ENCODE assay signal across 20 mouse cellular contexts in genomic region chr10:67492161-67492571, GRCm38 (mm10). TPM values are rescaled to one million over a fixed set of nuclear protein-coding genes. Genes with fewer than 3 reads are reported as not detected.
DNase-seq lines count a peak whose midpoint lies in the region; ATAC-seq and TF ChIP-seq lines count a peak whose summit lies in the region.
"Had no signal": no experiment of that assay in that cellular context is flagged by ENCODE, and none has a peak within 500 bp of the region (broad histone marks: within the 10 kb centered on the region; RNA-seq: fewer than 3 reads in every experiment).

No protein-coding gene starts in this region.

- no peaks in the 10 kb centered on the region for H3K36me3 ChIP-seq in forebrain, postnatal 0 days (ENCODE audit: insufficient read depth)
- no peaks in the 10 kb centered on the region for H3K36me3 ChIP-seq in forebrain, embryonic 13.5 days (ENCODE audit: poor library complexity, severe bottlenecking)
- H3K36me3 ChIP-seq in liver, embryonic 11.5 days (ENCODE audit: control insufficient read depth, insufficient read depth, low read length): no peaks in the 10 kb centered on the region
- H3K36me3 ChIP-seq in forebrain, embryonic 12.5 days (replicated peaks): no peaks in the 10 kb centered on the region
- H3K36me3 ChIP-seq: G1E; limb, embryonic 10.5 days; liver, embryonic 13.5 days; lung, embryonic 15.5 days; midbrain, embryonic 12.5 days had no signal

- ATAC-seq in forebrain, postnatal 0 days: peak; percentile 74
- ATAC-seq in forebrain, embryonic 13.5 days: no peak
- ATAC-seq in liver, embryonic 11.5 days (replicated peaks; ENCODE audit: low FRiP score): no peak
- no peak for ATAC-seq in forebrain, embryonic 12.5 days (ENCODE audit: low FRiP score)
- ATAC-seq: CD4-positive, CD25-positive, alpha-beta regulatory T cell, adult 4 months; forebrain, embryonic 14.5 days; intestine, postnatal 0 days had no signal

- WGBS in forebrain, postnatal 0 days: 73% methylated on average over 11 of the region's 11 CpGs
- 83% methylated on average over 11 of the region's 11 CpGs for WGBS in forebrain, embryonic 13.5 days
- WGBS in liver, embryonic 11.5 days: 72% methylated on average over 11 of the region's 11 CpGs
- 85% methylated on average over 11 of the region's 11 CpGs for WGBS in forebrain, embryonic 12.5 days

- TF ChIP-seq CTCF in forebrain, postnatal 0 days (IDR thresholded peaks at IDR 0.05; ENCODE audit: low read depth): no peak

- H3K27me3 ChIP-seq in forebrain, postnatal 0 days (ENCODE audit: insufficient read depth, low read length): no peaks in the 10 kb centered on the region
- H3K27me3 ChIP-seq in forebrain, embryonic 13.5 days: no peaks in the 10 kb centered on the region
- H3K27me3 ChIP-seq in liver, embryonic 11.5 days (replicated peaks; ENCODE audit: control insufficient read depth, insufficient read depth, low read length): no peaks in the 10 kb centered on the region
- no peaks in the 10 kb centered on the region for H3K27me3 ChIP-seq in forebrain, embryonic 12.5 days
- H3K27me3 ChIP-seq: liver, embryonic 13.5 days; lung, embryonic 15.5 days; midbrain, embryonic 12.5 days had no signal

- DNase-seq in forebrain, postnatal 0 days: peak; percentile 30
- DNase-seq in frontal cortex, adult 2 months (ENCODE audit: extremely low spot score in 1 of 2, low spot score in 1 of 2): peak; percentile 65 to 74
- peak; percentile 74 to 80 for DNase-seq in left cerebral cortex, adult 18-20 months (ENCODE audit: low spot score in 2 of 2)
- peak; percentile 80 to 87 for DNase-seq in right cerebral cortex, postnatal 10 days (ENCODE audit: low spot score in 2 of 2)
- DNase-seq in liver, embryonic 11.5 days (ENCODE audit: low spot score): no peak
- DNase-seq in thymus, adult 18-20 months: no peak
- DNase-seq: cerebellum, adult 9-11 months; gastrocnemius, postnatal 14 days; kidney, postnatal 10 days; liver, embryonic 13.5 days had no signal

- H3K27ac ChIP-seq in forebrain, postnatal 0 days (ENCODE audit: low read depth, low read length): no peak overlapping the region
- no peak overlapping the region for H3K27ac ChIP-seq in forebrain, embryonic 13.5 days
- no peak overlapping the region for H3K27ac ChIP-seq in liver, embryonic 11.5 days (ENCODE audit: low read depth, low read length)
- H3K27ac ChIP-seq in forebrain, embryonic 12.5 days: no peak overlapping the region
- H3K27ac ChIP-seq: hindbrain, embryonic 14.5 days; limb, embryonic 10.5 days; liver, embryonic 13.5 days; lung, embryonic 15.5 days; midbrain, embryonic 12.5 days had no signal

- no peaks in the 10 kb centered on the region for H3K9me3 ChIP-seq in forebrain, postnatal 0 days (ENCODE audit: low read length)
- H3K9me3 ChIP-seq in forebrain, embryonic 13.5 days (replicated peaks): no peaks in the 10 kb centered on the region
- H3K9me3 ChIP-seq in liver, embryonic 11.5 days (ENCODE audit: control insufficient read depth, low read length): no peaks in the 10 kb centered on the region
- no peaks in the 10 kb centered on the region for H3K9me3 ChIP-seq in forebrain, embryonic 12.5 days
- H3K9me3 ChIP-seq: G1E; limb, embryonic 10.5 days; liver, embryonic 13.5 days; lung, embryonic 15.5 days; midbrain, embryonic 12.5 days had no signal

- no peak overlapping the region for H3K9ac ChIP-seq in forebrain, postnatal 0 days
- H3K9ac ChIP-seq in forebrain, embryonic 13.5 days: no peak overlapping the region
- H3K9ac ChIP-seq in liver, embryonic 11.5 days (ENCODE audit: low read depth, low read length): no peak overlapping the region
- H3K9ac ChIP-seq in forebrain, embryonic 12.5 days: no peak overlapping the region
- H3K9ac ChIP-seq: hindbrain, embryonic 14.5 days; liver, embryonic 13.5 days; lung, embryonic 15.5 days; midbrain, embryonic 12.5 days had no signal

- no peak overlapping the region for H3K4me3 ChIP-seq in forebrain, postnatal 0 days (ENCODE audit: low read depth, low read length)
- no peak overlapping the region for H3K4me3 ChIP-seq in forebrain, embryonic 13.5 days
- no peak overlapping the region for H3K4me3 ChIP-seq in liver, embryonic 11.5 days (ENCODE audit: low read depth, low read length)
- H3K4me3 ChIP-seq in forebrain, embryonic 12.5 days (replicated peaks): no peak overlapping the region
- H3K4me3 ChIP-seq: limb, embryonic 10.5 days; liver, embryonic 13.5 days; lung, embryonic 15.5 days; midbrain, embryonic 12.5 days had no signal

- no peaks in the 10 kb centered on the region for H3K4me1 ChIP-seq in forebrain, postnatal 0 days (ENCODE audit: insufficient read depth)
- no peaks in the 10 kb centered on the region for H3K4me1 ChIP-seq in forebrain, embryonic 13.5 days
- no peaks in the 10 kb centered on the region for H3K4me1 ChIP-seq in liver, embryonic 11.5 days (replicated peaks; ENCODE audit: control insufficient read depth, insufficient read depth, low read length)
- H3K4me1 ChIP-seq in forebrain, embryonic 12.5 days: no peaks in the 10 kb centered on the region
- H3K4me1 ChIP-seq: limb, embryonic 10.5 days; liver, embryonic 13.5 days; lung, embryonic 15.5 days; midbrain, embryonic 12.5 days had no signal

- no peak overlapping the region for H3K4me2 ChIP-seq in forebrain, postnatal 0 days (ENCODE audit: low read depth)
- H3K4me2 ChIP-seq in forebrain, embryonic 13.5 days: no peak overlapping the region
- H3K4me2 ChIP-seq in liver, embryonic 11.5 days: no peak overlapping the region
- no peak overlapping the region for H3K4me2 ChIP-seq in forebrain, embryonic 12.5 days
- H3K4me2 ChIP-seq: hindbrain, embryonic 14.5 days; liver, embryonic 13.5 days; lung, embryonic 15.5 days; midbrain, embryonic 12.5 days had no signal

RNA-seq across cellular contexts. Expression of gene Egr2, which starts 43.1 kb away (rescaled TPM):
- total RNA-seq in forebrain, postnatal 0 days (2014; rRNA removed): 1.3 and 2.5 TPM in 2 replicates
- polyA plus RNA-seq in forebrain, postnatal 0 days (2015; fragmentation: Nextera tagmentation; extraction: Ambion mirVana): 1.1 and 1.2 TPM in 2 replicates
- polyA plus RNA-seq in forebrain, embryonic 13.5 days (2015; fragmentation: Nextera tagmentation; extraction: Ambion mirVana): 0.08 and 0.10 TPM in 2 replicates
- 4.1 and 10.9 TPM in 2 replicates for polyA plus RNA-seq in frontal cortex, adult 2 months (2012; rRNA removed)
- total RNA-seq in left cerebral cortex, adult 18-20 months (2021): 10 to 100 TPM; 21.4 to 23.2 TPM
- polyA plus RNA-seq in liver, embryonic 11.5 days (2014; fragmentation: Nextera tagmentation; extraction: Ambion mirVana): 0.08 and 0.22 TPM in 2 replicates
- polyA plus RNA-seq in forebrain, embryonic 12.5 days (2016; fragmentation: Nextera tagmentation; extraction: Ambion mirVana): 0.20 and 0.37 TPM in 2 replicates

RNA-seq across cellular contexts. Expression of gene Ado, which starts 56.6 kb away (rescaled TPM):
- total RNA-seq in forebrain, postnatal 0 days (2014; rRNA removed): 51.9 and 52.6 TPM in 2 replicates
- polyA plus RNA-seq in forebrain, postnatal 0 days (2015; fragmentation: Nextera tagmentation; extraction: Ambion mirVana): 58.0 and 59.5 TPM in 2 replicates
- polyA plus RNA-seq in forebrain, embryonic 13.5 days (2015; fragmentation: Nextera tagmentation; extraction: Ambion mirVana): 56.1 and 57.2 TPM in 2 replicates
- 25.1 and 25.8 TPM in 2 replicates for polyA plus RNA-seq in frontal cortex, adult 2 months (2012; rRNA removed)
- 10 to 100 TPM; 38.8 to 40.0 TPM for total RNA-seq in left cerebral cortex, adult 18-20 months (2021)
- 40.6 and 43.9 TPM in 2 replicates for polyA plus RNA-seq in liver, embryonic 11.5 days (2014; fragmentation: Nextera tagmentation; extraction: Ambion mirVana)
- polyA plus RNA-seq in forebrain, embryonic 12.5 days (2016; fragmentation: Nextera tagmentation; extraction: Ambion mirVana): 56.2 and 62.6 TPM in 2 replicates

Comparison
In these comparisons a context has a peak if more than half of its experiments do, and no peak if none do; other contexts are left out.
1. DNase-seq: peak in forebrain, postnatal 0 days (single experiment), frontal cortex, adult 2 months (2 of 2), left cerebral cortex, adult 18-20 months (2 of 2) and right cerebral cortex, postnatal 10 days (2 of 2); none in liver, embryonic 11.5 days (single experiment) and thymus, adult 18-20 months (0 of 2).